Mouse (Mus musculus) embryonic fibroblast, embryonic 13.5 days (primary cell): Measurements from ENCODE around the gene Aph1c. TPM values are rescaled to one million over a fixed set of nuclear protein-coding genes. Genes with fewer than 3 reads are reported as not detected.
"Not testable (repeated sequence)": the region's sequence is repeated elsewhere in the genome, so short reads cannot be mapped to it uniquely, and the experiment has no call there.

Experiments
- H3K27ac ChIP-seq: 2 replicates; pipeline ENCODE4 v1.5.1; 2012; ENCODE audit warnings: low read length, control low read depth, inconsistent platforms; ENCODE audit not compliant: insufficient read depth
- H3K4me1 ChIP-seq: 2 replicates; pipeline ENCODE4 v1.6.1; 2011; ENCODE audit warnings: low read length; ENCODE audit not compliant: control insufficient read depth, insufficient read depth
- H3K4me3 ChIP-seq: 2 replicates; pipeline ENCODE4 v1.5.1; 2011; ENCODE audit warnings: mild to moderate bottlenecking, control low read depth, low read length; ENCODE audit not compliant: insufficient read depth
- CTCF ChIP-seq: IDR thresholded peaks from 2 replicates; pipeline ENCODE4 v1.5.1; 2011; ENCODE audit warnings: mild to moderate bottlenecking, control low read depth, low read length, moderate library complexity, borderline replicate concordance; ENCODE audit not compliant: insufficient read depth
- POLR2A ChIP-seq: IDR thresholded peaks from 2 replicates; pipeline ENCODE4 v1.6.1; 2011; ENCODE audit warnings: low read depth, mild to moderate bottlenecking, control low read depth, low read length, moderate library complexity
- polyA plus RNA-seq: library from polyadenylated mRNA; stranded (reverse); fragments of >200 nt; gene quantifications from 2 replicates; pipeline ENCODE4 v1.2.4, GENCODE M21; 2011; ENCODE audit warnings: low read depth; ENCODE audit not compliant: missing spikeins, insufficient read length

Aph1c gene
- 0.40 and 4.9 TPM in 2 replicates for polyA plus RNA-seq

- Histone ChIP-seq H3K27ac (no peak within 1 kb of the TSS), H3K4me3 (peak within 1 kb of the TSS; percentile 69), H3K4me1 (no peaks in the 10 kb centered on the region)
- TF ChIP-seq POLR2A: peak; percentile 56
- TF ChIP-seq CTCF: no peak
Observed at GRCm38 (mm10) chr9:66834318-66835096, at the start of gene Aph1c. Aph1c (minus strand) TSS chr9:66834726.

GRCm38 (mm10) chr9:66883500-66883899 is 49.0 kb upstream of the Aph1c start:
- TF ChIP-seq CTCF: no peak
- no peak for TF ChIP-seq POLR2A
- no peak overlapping the region for H3K27ac ChIP-seq
- no peak overlapping the region for H3K4me3 ChIP-seq
- H3K4me1 ChIP-seq: peaks cover 18% of the 10 kb centered on the region

- no peak overlapping the region for H3K27ac ChIP-seq
- H3K4me3 ChIP-seq: no peak overlapping the region
- peaks cover 15% of the 10 kb centered on the region for H3K4me1 ChIP-seq
- TF ChIP-seq CTCF (no peak), POLR2A (no peak)
Observed at GRCm38 (mm10) chr9:66882406-66882821, 47.9 kb upstream of the Aph1c start.

DNA sequence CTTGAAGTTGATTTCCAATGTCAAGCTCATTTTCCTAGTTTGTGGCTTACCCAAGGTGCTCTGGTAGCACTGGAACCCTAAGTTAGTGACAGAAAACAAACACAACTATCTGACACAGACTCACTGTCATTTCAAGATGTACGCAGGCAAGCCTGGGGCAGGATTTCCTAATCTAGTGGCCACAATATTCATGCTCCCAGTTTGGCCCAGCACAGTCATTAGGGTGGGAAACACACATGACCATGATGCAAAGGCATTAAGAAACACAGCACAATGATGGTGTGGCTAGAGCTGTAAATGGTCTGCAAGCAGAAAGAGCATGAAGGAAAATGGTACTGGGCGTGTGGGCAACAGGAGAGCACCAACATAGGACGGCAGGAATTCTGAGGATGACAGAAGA is 47.3 kb upstream of the Aph1c start:
- no peak overlapping the region for H3K27ac ChIP-seq
- TF ChIP-seq CTCF (no peak), POLR2A (no peak)
- H3K4me1 ChIP-seq: peaks cover 13% of the 10 kb centered on the region
- H3K4me3 ChIP-seq: no peak overlapping the region

DNA sequence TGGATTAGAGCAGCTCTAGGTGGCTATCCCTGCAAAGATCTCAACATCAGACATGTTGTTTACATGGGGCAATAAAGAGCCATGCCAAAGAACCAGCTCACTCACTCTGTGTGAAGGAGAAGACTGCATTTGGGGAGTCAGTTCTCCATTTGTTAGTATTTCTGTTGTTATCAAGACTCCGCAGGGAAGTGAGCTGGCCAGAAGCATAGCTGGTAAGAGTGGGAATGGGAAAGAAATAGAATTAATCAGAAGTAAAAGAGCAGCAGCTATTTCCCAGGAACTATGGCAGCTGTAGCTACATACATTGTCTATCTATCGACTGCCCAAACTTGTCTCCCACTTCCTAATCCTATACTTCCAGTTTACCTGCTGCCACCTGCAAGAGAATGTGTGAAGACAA is 46.2 kb upstream of the Aph1c start:
- TF ChIP-seq CTCF (no peak), POLR2A (no peak)
- H3K4me1 ChIP-seq: peaks cover 18% of the 10 kb centered on the region

DNA sequence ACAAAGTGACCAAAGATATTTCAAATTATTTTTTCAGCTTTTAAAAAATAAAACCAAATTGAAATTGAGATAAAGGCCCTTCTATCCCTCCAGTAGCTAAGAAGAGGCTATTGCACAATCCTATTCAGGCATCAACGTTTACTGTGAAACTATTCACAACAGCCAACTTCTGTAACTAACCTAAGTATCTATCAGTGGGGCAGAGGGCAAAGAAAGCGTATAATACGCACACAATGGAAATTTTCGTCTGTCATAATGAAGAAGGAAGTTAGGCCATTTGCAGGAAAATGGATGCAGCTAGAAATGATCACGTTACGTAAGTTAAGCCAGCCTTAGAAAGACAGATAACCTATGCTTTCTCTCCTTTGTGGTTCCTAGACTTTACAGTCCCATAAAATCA is 45.0 kb upstream of the Aph1c start:
- no peak overlapping the region for H3K27ac ChIP-seq
- peaks cover 18% of the 10 kb centered on the region for H3K4me1 ChIP-seq
- TF ChIP-seq CTCF (no peak), POLR2A (no peak)
- no peak overlapping the region for H3K4me3 ChIP-seq

More for the DNA sequence above, 46.2 kb upstream of the Aph1c start:
- H3K27ac ChIP-seq: no peak overlapping the region
- no peak overlapping the region for H3K4me3 ChIP-seq

GRCm38 (mm10) chr9:66878899-66879298 is 44.4 kb upstream of the Aph1c start:
- peaks cover 18% of the 10 kb centered on the region for H3K4me1 ChIP-seq
- TF ChIP-seq POLR2A (no peak), CTCF (no peak)
- no peak overlapping the region for H3K4me3 ChIP-seq
- H3K27ac ChIP-seq: no peak overlapping the region

- Histone ChIP-seq H3K4me1 (0 out of 2 replicates have a peak, but pooled peaks cover 6% of the 10 kb centered on the region), H3K4me3 (no peak overlapping the region), H3K27ac (peak overlapping the region; percentile 72)
- TF ChIP-seq POLR2A (no peak), CTCF (no peak)
Observed at GRCm38 (mm10) chr9:66876577-66876976, 42.1 kb upstream of the Aph1c start.

DNA sequence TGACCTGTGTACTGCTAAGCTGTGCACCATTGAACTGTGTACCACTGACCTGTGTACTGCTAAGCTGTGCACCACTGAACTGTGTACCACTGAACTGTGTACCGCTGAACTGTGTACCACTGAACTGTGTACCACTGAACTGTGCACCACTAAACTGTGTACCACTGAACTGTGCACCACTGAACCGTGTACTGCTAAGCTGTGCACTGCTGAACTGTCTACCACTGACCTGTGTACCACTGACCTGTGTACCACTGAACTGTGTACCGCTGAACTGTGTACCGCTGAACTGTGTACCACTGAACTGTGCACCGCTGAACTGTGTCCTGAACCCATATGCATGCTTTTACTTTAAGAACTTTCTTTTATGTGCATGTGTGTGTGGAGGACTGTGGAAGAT is 39.8 kb upstream of the Aph1c start:
- Histone ChIP-seq H3K27ac (no peak overlapping the region), H3K4me1 (0 out of 2 replicates have a peak, but pooled peaks cover 6% of the 10 kb centered on the region), H3K4me3 (no peak overlapping the region)
- TF ChIP-seq POLR2A (no peak), CTCF (no peak)

DNA sequence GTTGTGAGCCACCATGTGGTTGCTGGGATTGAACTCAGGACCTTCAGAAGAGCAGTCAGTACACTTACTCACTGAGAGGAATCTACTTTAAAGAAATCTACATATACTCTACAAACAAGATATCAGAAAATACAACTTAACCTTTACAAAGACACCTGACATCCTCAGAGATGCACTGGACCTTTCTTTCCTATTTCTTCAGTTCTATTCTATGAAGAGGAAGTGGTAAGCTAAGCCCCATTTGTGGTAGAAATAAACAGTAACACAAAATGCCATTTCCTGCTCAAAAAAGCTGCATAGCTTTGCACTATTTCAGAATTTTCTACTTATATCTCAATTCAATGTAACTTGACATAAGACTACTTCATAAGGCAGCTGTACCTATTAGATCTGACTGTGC is 39.0 kb upstream of the Aph1c start:
- H3K4me1 ChIP-seq: 0 out of 2 replicates have a peak, but pooled peaks cover 6% of the 10 kb centered on the region
- H3K4me3 ChIP-seq: no peak overlapping the region
- TF ChIP-seq POLR2A: no peak
- no peak for TF ChIP-seq CTCF
- H3K27ac ChIP-seq: no peak overlapping the region

- not testable (repeated sequence) for H3K4me3 ChIP-seq, H3K27ac ChIP-seq, H3K4me1 ChIP-seq
Observed at GRCm38 (mm10) chr9:66873009-66873408, 38.5 kb upstream of the Aph1c start.
